Mouse (Mus musculus) stomach, postnatal 0 days (tissue): ENCODE data around the gene Arpc5. TPM values are rescaled to one million over a fixed set of nuclear protein-coding genes. Genes with fewer than 3 reads are reported as not detected.

Source experiments
- ATAC-seq: fragments of 200-750 bp; cut with Nextera tagmentation; 2 replicates; pipeline ENCODE4 v1.8.0; 2017; ENCODE audit not compliant: low FRiP score, low TSS enrichment
- DNase-seq: peaks from one replicate; pipeline ENCODE4 v3.0.0-alpha.2; 2016; ENCODE audit warnings: low spot score
- H3K27ac ChIP-seq: fragments of 300-500 bp; sonication (generic); replicated peaks from 2 replicates; pipeline ENCODE4 v1.5.1; 2014; ENCODE audit warnings: mild to moderate bottlenecking, control low read depth
- H3K27me3 ChIP-seq: fragments of 300-500 bp; sonication (generic); 2 replicates; pipeline ENCODE4 v1.6.1; 2014; ENCODE audit warnings: low read length; ENCODE audit not compliant: control insufficient read depth, insufficient read depth
- H3K36me3 ChIP-seq: fragments of 300-500 bp; sonication (generic); 2 replicates; pipeline ENCODE4 v1.6.1; 2014; ENCODE audit warnings: low read length, mixed read lengths; ENCODE audit not compliant: control insufficient read depth, insufficient read depth
- H3K4me1 ChIP-seq: fragments of 300-500 bp; sonication (generic); replicated peaks from 2 replicates; pipeline ENCODE4 v1.6.1; 2014; ENCODE audit warnings: antibody characterized with exemption; ENCODE audit not compliant: control insufficient read depth, insufficient read depth
- H3K4me2 ChIP-seq: fragments of 300-500 bp; sonication (generic); replicated peaks from 2 replicates; pipeline ENCODE4 v1.6.1; 2014; ENCODE audit warnings: low read depth, mild to moderate bottlenecking, control low read depth, moderate library complexity
- H3K4me3 ChIP-seq: fragments of 300-500 bp; sonication (generic); 2 replicates; pipeline ENCODE4 v1.5.1; 2014; ENCODE audit warnings: low read depth, low read length, control low read depth
- H3K9ac ChIP-seq: fragments of 300-500 bp; sonication (generic); 2 replicates; pipeline ENCODE4 v1.6.1; 2014; ENCODE audit warnings: mild to moderate bottlenecking, low read length, control low read depth, mixed read lengths
- H3K9me3 ChIP-seq: fragments of 300-500 bp; sonication (generic); 2 replicates; pipeline ENCODE4 v1.6.1; 2016; ENCODE audit warnings: low read length; ENCODE audit not compliant: control insufficient read depth
- CTCF ChIP-seq: IDR thresholded peaks from 2 replicates; pipeline ENCODE4 v1.5.1; 2016; ENCODE audit warnings: antibody characterized with exemption, low read depth, mild to moderate bottlenecking, moderate library complexity
- EP300 ChIP-seq: optimal IDR thresholded peaks from 2 replicates; pipeline ENCODE3; 2016; ENCODE audit warnings: antibody characterized with exemption
- WGBS: fragments of 180-500 bp; shearing (Covaris S2); extraction: QIAGEN DNeasy Blood & Tissue Kit; methylation state at CpG from one replicate; pipeline ENCODE4 v1.1.7; 2014; 5-methylcytosine and 5-hydroxymethylcytosine counted together
- polyA plus RNA-seq: library from polyadenylated mRNA; unstranded; fragments of >200 nt; fragmentation: Nextera tagmentation; extraction: Ambion mirVana; gene quantifications from 2 replicates; pipeline ENCODE4 v1.2.1, GENCODE M21; 2015

Arpc5 gene
- polyA plus RNA-seq = 350 and 355 TPM in 2 replicates

DNA sequence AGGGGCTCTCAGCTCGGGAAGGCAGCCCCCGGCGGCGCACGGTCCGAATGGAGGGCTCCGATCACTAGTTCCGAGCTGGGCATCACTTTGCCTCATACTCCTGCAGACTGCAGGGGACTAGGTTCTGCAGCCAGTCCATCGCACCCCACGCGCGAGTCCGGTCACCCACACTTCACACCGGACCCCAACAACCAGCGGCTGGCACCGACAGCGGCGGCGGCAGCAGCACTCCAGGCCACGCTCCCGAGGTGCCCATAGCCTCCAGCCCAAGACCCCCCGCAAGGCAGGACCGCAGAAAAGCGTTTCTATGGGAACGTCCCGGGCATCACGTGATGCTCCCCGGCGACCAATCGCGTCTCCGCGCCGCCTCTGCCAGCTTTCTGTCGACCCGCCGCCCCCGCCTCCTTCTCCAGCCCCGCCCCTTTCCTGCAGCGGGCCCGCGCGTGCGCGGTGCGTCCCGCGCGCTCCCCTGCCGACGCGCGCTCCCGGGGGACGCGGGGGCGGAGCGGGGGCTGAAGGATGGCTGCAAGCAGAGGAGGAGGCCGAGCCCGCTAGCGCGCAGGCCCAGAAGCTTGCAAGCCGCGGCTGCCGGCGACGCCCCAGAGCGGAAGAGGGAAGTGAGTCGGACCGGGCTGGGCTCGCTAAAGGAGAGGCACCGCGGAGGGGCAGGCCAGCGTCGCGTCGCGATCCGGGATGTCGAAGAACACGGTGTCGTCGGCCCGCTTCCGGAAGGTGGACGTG is at the start of gene Arpc5, which contains the start of gene Rgl1:
Gene Arpc5 (plus strand): TSS at position 511 of the 741 bp plus-strand sequence.
Gene Rgl1 (minus strand): TSS at position 320 of the 741 bp plus-strand sequence.
- Histone ChIP-seq H3K4me2 (peak within 1 kb of the TSS; percentile 96), H3K27me3 (no peaks in the 10 kb centered on the region), H3K9me3 (no peaks in the 10 kb centered on the region), H3K9ac (peak within 1 kb of the TSS; percentile 99), H3K36me3 (0 out of 2 replicates have a peak, but pooled peaks cover 5% of the 10 kb centered on the region), H3K4me1 (0 out of 2 replicates have a peak, but pooled peaks cover 2% of the 10 kb centered on the region), H3K27ac (peak within 1 kb of the TSS; percentile 98), H3K4me3 (peak within 1 kb of the TSS; percentile 99)
- WGBS = 0% methylated on average over 86 of the region's 86 CpGs
- ATAC-seq (peak; percentile 99), DNase-seq (peak; percentile 98)
- TF ChIP-seq EP300 = no peak
- TF ChIP-seq CTCF = peak; percentile 28; the same call in 1 of the 2 replicates

DNA sequence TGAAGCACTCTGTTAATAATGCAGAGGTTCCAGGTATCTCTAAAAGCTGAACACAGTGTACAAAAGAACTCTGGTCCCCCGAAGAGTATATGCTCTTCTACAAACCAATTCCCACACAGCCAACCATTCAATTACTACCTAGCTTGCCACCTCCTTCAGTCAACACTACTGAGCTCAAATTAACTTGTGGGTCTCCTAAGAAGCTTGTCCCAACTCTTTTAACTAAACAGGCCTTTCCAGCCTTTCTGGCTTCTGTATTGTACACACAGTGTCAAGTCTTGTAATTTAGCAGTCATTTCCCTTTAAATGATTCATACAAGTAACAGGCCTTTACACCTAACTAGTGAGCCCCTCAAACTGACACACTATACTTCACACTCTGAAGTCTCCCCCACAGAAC is 49.0 kb upstream of the Arpc5 start:
- H3K27me3 ChIP-seq = no peaks in the 10 kb centered on the region
- DNase-seq (no peak), ATAC-seq (0 out of 2 replicates have a peak, but pooled peaks have one; percentile 42)
- H3K36me3 ChIP-seq = no peaks in the 10 kb centered on the region
- 0 out of 2 replicates have a peak, but pooled peaks cover 2% of the 10 kb centered on the region for H3K4me1 ChIP-seq
- H3K9ac ChIP-seq = no peak overlapping the region
- 52% methylated on average over 1 of the region's 1 CpGs for WGBS
- no peak overlapping the region for H3K4me3 ChIP-seq
- H3K27ac ChIP-seq = peak overlapping the region; percentile 69
- H3K9me3 ChIP-seq = no peaks in the 10 kb centered on the region
- TF ChIP-seq EP300 (no peak), CTCF (no peak)
- no peak overlapping the region for H3K4me2 ChIP-seq

DNA sequence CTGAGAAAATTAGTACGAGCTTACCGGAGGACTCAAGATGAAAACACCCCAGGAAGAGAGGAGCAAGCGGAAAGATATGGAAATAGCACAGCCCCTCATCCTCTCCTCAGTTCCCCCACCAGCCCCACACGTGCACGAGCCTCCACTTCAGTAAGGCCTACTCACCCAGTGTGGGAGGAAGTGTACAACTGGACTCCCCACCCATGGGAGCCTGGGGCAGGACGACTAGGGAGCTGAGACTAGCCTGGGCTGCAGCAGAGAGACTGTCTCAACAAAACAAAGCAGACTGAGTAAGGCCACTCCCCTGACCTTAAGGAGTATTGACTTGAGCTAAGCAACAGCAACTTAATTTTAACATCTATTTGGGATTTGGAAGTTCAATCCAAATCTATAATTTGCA is 48.1 kb upstream of the Arpc5 start:
- no peak overlapping the region for H3K4me3 ChIP-seq
- peak overlapping the region; percentile 69; the same call in 1 of the 2 replicates for H3K27ac ChIP-seq
- H3K9me3 ChIP-seq = no peaks in the 10 kb centered on the region
- DNase-seq (no peak), ATAC-seq (no peak)
- 0 out of 2 replicates have a peak, but pooled peaks cover 2% of the 10 kb centered on the region for H3K4me1 ChIP-seq
- no peaks in the 10 kb centered on the region for H3K36me3 ChIP-seq
- TF ChIP-seq EP300 = no peak
- no peak for TF ChIP-seq CTCF
- H3K4me2 ChIP-seq = no peak overlapping the region
- no peak overlapping the region for H3K9ac ChIP-seq
- no peaks in the 10 kb centered on the region for H3K27me3 ChIP-seq
- 40% methylated on average over 6 of the region's 6 CpGs for WGBS

DNA sequence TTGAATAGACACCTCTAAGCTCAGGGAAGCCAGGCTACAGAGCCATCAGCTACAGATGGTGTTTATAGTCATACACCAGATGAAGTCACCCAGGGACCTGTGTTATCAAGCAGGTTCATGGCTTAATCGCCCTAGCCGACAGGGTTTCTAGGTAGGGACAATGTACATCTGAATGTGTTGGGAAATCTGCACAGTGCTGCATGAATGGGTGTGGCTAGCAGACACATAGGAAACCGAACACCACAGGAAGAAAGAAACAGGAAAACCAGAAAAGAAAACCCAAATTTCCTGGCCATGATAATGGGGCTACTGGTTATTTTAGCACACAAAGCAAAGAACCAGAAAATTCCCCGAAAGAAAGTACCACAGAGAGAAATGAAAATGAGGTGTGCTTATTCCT is 45.4 kb upstream of the Arpc5 start:
- 0 out of 2 replicates have a peak, but pooled peaks cover 2% of the 10 kb centered on the region for H3K4me1 ChIP-seq
- DNase-seq (no peak), ATAC-seq (no peak)
- 51% methylated on average over 4 of the region's 4 CpGs for WGBS
- TF ChIP-seq EP300 (no peak), CTCF (no peak)
- H3K27me3 ChIP-seq = no peaks in the 10 kb centered on the region
- no peaks in the 10 kb centered on the region for H3K9me3 ChIP-seq
- no peaks in the 10 kb centered on the region for H3K36me3 ChIP-seq
- H3K9ac ChIP-seq = no peak overlapping the region
- no peak overlapping the region for H3K4me2 ChIP-seq
- no peak overlapping the region for H3K4me3 ChIP-seq
- no peak overlapping the region for H3K27ac ChIP-seq

DNA sequence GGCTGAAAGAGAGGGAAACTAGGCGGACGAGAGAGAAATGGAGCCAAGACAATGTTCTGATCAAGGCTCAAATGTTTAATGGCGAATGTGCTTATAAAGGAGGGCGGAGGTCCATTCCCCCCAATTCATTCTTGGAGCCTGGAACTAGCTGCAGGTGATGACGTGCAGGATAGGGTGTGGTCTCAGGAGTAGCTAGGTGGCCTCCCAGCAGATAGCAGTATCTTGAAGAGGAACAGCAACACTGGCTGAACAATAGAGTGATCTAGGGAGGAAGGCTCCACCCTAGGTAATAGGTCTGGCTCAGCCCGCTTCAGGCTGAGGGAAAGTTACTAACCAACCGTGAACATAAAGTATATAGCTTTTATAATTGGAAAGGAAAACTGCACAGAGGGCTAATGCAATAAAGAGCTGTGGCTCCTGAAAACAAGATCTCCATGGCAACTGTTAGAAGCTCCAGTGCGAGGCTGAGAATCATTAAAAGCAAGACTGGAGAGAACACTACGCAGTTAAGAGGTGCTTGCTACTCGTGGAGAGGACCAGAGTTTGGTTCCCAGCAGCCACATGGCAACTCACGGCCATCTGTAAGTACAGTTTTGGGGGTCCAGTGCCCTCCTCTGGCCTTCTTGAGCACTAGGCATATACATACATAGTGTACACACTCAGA is 44.7 kb upstream of the Arpc5 start:
- H3K9ac ChIP-seq = no peak overlapping the region
- no peaks in the 10 kb centered on the region for H3K27me3 ChIP-seq
- ATAC-seq = no peak
- DNase-seq = no peak
- TF ChIP-seq EP300 (no peak), CTCF (no peak)
- 0 out of 2 replicates have a peak, but pooled peaks cover 2% of the 10 kb centered on the region for H3K4me1 ChIP-seq
- no peak overlapping the region for H3K4me2 ChIP-seq
- no peaks in the 10 kb centered on the region for H3K9me3 ChIP-seq
- H3K27ac ChIP-seq = no peak overlapping the region
- WGBS = 79% methylated on average over 11 of the region's 11 CpGs
- H3K4me3 ChIP-seq = no peak overlapping the region
- no peaks in the 10 kb centered on the region for H3K36me3 ChIP-seq
